Comparison of ENCODE assay signal across 14 mouse cellular contexts in the genomic region with DNA sequence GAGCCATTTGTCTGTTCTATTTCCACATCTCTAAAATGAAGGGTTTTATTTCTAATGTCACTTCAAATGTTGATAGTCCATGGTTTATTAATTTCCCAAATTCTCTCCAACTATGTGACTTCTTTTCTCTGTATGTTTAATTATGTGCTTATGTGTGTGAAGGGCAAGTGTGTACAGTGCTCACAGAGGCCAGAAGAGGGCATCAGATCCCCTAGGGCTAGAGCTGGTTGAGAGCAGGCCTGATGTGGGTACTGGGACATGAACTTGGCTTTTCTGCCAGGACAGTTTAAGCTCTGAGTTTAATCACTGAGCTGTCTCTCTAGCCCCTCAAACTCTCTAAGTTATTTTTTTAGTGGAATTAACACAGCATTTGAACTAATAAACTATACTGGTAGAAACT. TPM values are rescaled to one million over a fixed set of nuclear protein-coding genes. Genes with fewer than 3 reads are reported as not detected.
DNase-seq lines count a peak whose midpoint lies in the region; ATAC-seq and TF ChIP-seq lines count a peak whose summit lies in the region.
"Had no signal": no experiment of that assay in that cellular context is flagged by ENCODE, and none has a peak within 500 bp of the region (broad histone marks: within the 10 kb centered on the region; RNA-seq: fewer than 3 reads in every experiment).

No protein-coding gene starts in this region.

- H3K36me3 ChIP-seq in kidney, postnatal 0 days (ENCODE audit: insufficient read depth, low read length) = no peaks in the 10 kb centered on the region
- H3K36me3 ChIP-seq in kidney, embryonic 16.5 days (ENCODE audit: insufficient read depth, low read length) = peaks cover 8% of the 10 kb centered on the region; the same call in 1 of the 2 replicates
- H3K36me3 ChIP-seq in midbrain, postnatal 0 days (ENCODE audit: insufficient read depth, low read length) = peaks cover 57% of the 10 kb centered on the region
- H3K36me3 ChIP-seq in midbrain, embryonic 11.5 days (ENCODE audit: control insufficient read depth, insufficient read depth, low read length) = peaks cover 5% of the 10 kb centered on the region; the same call in 1 of the 2 replicates
- H3K36me3 ChIP-seq: intestine, embryonic 15.5 days; liver, embryonic 15.5 days had no signal

- H3K9ac ChIP-seq in kidney, postnatal 0 days (ENCODE audit: low read depth, low read length) = no peak overlapping the region
- no peak overlapping the region for H3K9ac ChIP-seq in kidney, embryonic 16.5 days (replicated peaks; ENCODE audit: low read length)
- no peak overlapping the region for H3K9ac ChIP-seq in midbrain, postnatal 0 days (replicated peaks; ENCODE audit: low read length, poor library complexity, severe bottlenecking)
- H3K9ac ChIP-seq in midbrain, embryonic 11.5 days (ENCODE audit: low read length) = no peak overlapping the region
- H3K9ac ChIP-seq: intestine, embryonic 15.5 days; liver, embryonic 15.5 days; midbrain, embryonic 12.5 days had no signal

- no peaks in the 10 kb centered on the region for H3K9me3 ChIP-seq in kidney, postnatal 0 days (replicated peaks; ENCODE audit: low read length)
- no peaks in the 10 kb centered on the region for H3K9me3 ChIP-seq in kidney, embryonic 16.5 days (ENCODE audit: low read length)
- no peaks in the 10 kb centered on the region for H3K9me3 ChIP-seq in midbrain, postnatal 0 days (ENCODE audit: low read length)
- H3K9me3 ChIP-seq in midbrain, embryonic 11.5 days (ENCODE audit: control insufficient read depth, low read length) = no peaks in the 10 kb centered on the region
- H3K9me3 ChIP-seq: intestine, embryonic 15.5 days; liver, embryonic 15.5 days; midbrain, embryonic 12.5 days had no signal

- H3K4me2 ChIP-seq in kidney, postnatal 0 days (ENCODE audit: low read length) = no peak overlapping the region
- no peak overlapping the region for H3K4me2 ChIP-seq in kidney, embryonic 16.5 days (replicated peaks; ENCODE audit: low read depth, low read length)
- no peak overlapping the region for H3K4me2 ChIP-seq in midbrain, postnatal 0 days (ENCODE audit: low read depth, low read length, poor library complexity, severe bottlenecking)
- no peak overlapping the region for H3K4me2 ChIP-seq in midbrain, embryonic 11.5 days
- H3K4me2 ChIP-seq: intestine, embryonic 15.5 days; liver, embryonic 15.5 days; midbrain, embryonic 12.5 days had no signal

- H3K4me3 ChIP-seq in kidney, postnatal 0 days (replicated peaks; ENCODE audit: low read depth, low read length) = no peak overlapping the region
- H3K4me3 ChIP-seq in kidney, embryonic 16.5 days (ENCODE audit: low read length) = no peak overlapping the region
- H3K4me3 ChIP-seq in midbrain, postnatal 0 days (ENCODE audit: low read depth, low read length) = no peak overlapping the region
- H3K4me3 ChIP-seq in midbrain, embryonic 11.5 days (ENCODE audit: low read depth, low read length) = no peak overlapping the region
- H3K4me3 ChIP-seq: intestine, embryonic 15.5 days; liver, embryonic 15.5 days; midbrain, embryonic 12.5 days had no signal

- H3K4me1 ChIP-seq in kidney, postnatal 0 days (replicated peaks; ENCODE audit: insufficient read depth, low read length) = no peaks in the 10 kb centered on the region
- H3K4me1 ChIP-seq in kidney, embryonic 16.5 days (ENCODE audit: insufficient read depth, low read length) = no peaks in the 10 kb centered on the region
- no peaks in the 10 kb centered on the region for H3K4me1 ChIP-seq in midbrain, postnatal 0 days (ENCODE audit: insufficient read depth, low read length)
- no peaks in the 10 kb centered on the region for H3K4me1 ChIP-seq in midbrain, embryonic 11.5 days (ENCODE audit: control insufficient read depth, insufficient read depth, low read length)
- H3K4me1 ChIP-seq: intestine, embryonic 15.5 days; liver, embryonic 15.5 days; midbrain, embryonic 12.5 days had no signal

- TF ChIP-seq CTCF in kidney, postnatal 0 days (IDR thresholded peaks at IDR 0.05; ENCODE audit: low read depth) = peak; percentile 58
- TF ChIP-seq CTCF in midbrain, postnatal 0 days (IDR thresholded peaks at IDR 0.05) = peak; percentile 49

- peak; percentile 5 for DNase-seq in adrenal gland, postnatal 10 days
- no peak for DNase-seq in adrenal gland, postnatal 14 days
- DNase-seq in kidney, postnatal 0 days (ENCODE audit: low spot score) = no peak
- no peak for DNase-seq in midbrain, postnatal 0 days (ENCODE audit: low spot score)
- no peak for DNase-seq in midbrain, embryonic 11.5 days (ENCODE audit: low spot score, missing footprints)
- no peak for DNase-seq in urinary bladder, adult 18-20 months (ENCODE audit: low spot score in 2 of 2)
- DNase-seq in thymus, adult 18-20 months = no peak
- DNase-seq: heart, postnatal 14 days had no signal

- no peak for ATAC-seq in kidney, postnatal 0 days (replicated peaks; ENCODE audit: low FRiP score, low read depth)
- no peak for ATAC-seq in kidney, embryonic 16.5 days (ENCODE audit: low FRiP score, low TSS enrichment)
- ATAC-seq in midbrain, postnatal 0 days (ENCODE audit: low FRiP score) = no peak
- no peak for ATAC-seq in midbrain, embryonic 11.5 days (ENCODE audit: low FRiP score)
- ATAC-seq: intestine, embryonic 15.5 days had no signal

- H3K27me3 ChIP-seq in kidney, postnatal 0 days (ENCODE audit: insufficient read depth, low read length) = no peaks in the 10 kb centered on the region
- no peaks in the 10 kb centered on the region for H3K27me3 ChIP-seq in kidney, embryonic 16.5 days (ENCODE audit: insufficient read depth, low read length)
- no peaks in the 10 kb centered on the region for H3K27me3 ChIP-seq in midbrain, postnatal 0 days (ENCODE audit: insufficient read depth, low read length)
- H3K27me3 ChIP-seq in midbrain, embryonic 11.5 days (ENCODE audit: control insufficient read depth, insufficient read depth, low read length) = no peaks in the 10 kb centered on the region
- H3K27me3 ChIP-seq: intestine, embryonic 15.5 days; liver, embryonic 15.5 days; midbrain, embryonic 12.5 days had no signal

- H3K27ac ChIP-seq in kidney, postnatal 0 days = no peak overlapping the region
- no peak overlapping the region for H3K27ac ChIP-seq in kidney, embryonic 16.5 days (ENCODE audit: low read length)
- no peak overlapping the region for H3K27ac ChIP-seq in midbrain, postnatal 0 days (ENCODE audit: low read depth, low read length)
- H3K27ac ChIP-seq in midbrain, embryonic 11.5 days (ENCODE audit: low read depth, low read length) = no peak overlapping the region
- H3K27ac ChIP-seq: intestine, embryonic 15.5 days; liver, embryonic 15.5 days; midbrain, embryonic 12.5 days had no signal

RNA-seq across cellular contexts. Expression of gene Lrrc49, which starts 13.2 kb away (rescaled TPM):
- total RNA-seq in adrenal gland, postnatal 10 days (2021) = 10 to 100 TPM; 19.6 to 25.1 TPM
- total RNA-seq in adrenal gland, postnatal 14 days (2021) = 21.0 and 24.2 TPM in 2 replicates
- 12.3 and 13.1 TPM in 2 replicates for polyA plus RNA-seq in kidney, postnatal 0 days (2015; fragmentation: Nextera tagmentation; extraction: Ambion mirVana)
- polyA plus RNA-seq in kidney, embryonic 16.5 days (2015; fragmentation: Nextera tagmentation; extraction: Ambion mirVana) = 15.8 and 16.7 TPM in 2 replicates
- 79.2 and 86.5 TPM in 2 replicates for total RNA-seq in midbrain, postnatal 0 days (2014; rRNA removed)
- polyA plus RNA-seq in midbrain, postnatal 0 days (2015; fragmentation: Nextera tagmentation; extraction: Ambion mirVana) = 69.2 and 72.0 TPM in 2 replicates
- 51.6 and 56.0 TPM in 2 replicates for polyA plus RNA-seq in midbrain, embryonic 11.5 days (2014; fragmentation: Nextera tagmentation; extraction: Ambion mirVana)

RNA-seq across cellular contexts. Expression of gene Larp6, which starts 38.0 kb away (rescaled TPM):
- 1 to 10 TPM; 2.3 to 2.6 TPM for total RNA-seq in adrenal gland, postnatal 10 days (2021)
- 2.3 and 2.7 TPM in 2 replicates for total RNA-seq in adrenal gland, postnatal 14 days (2021)
- polyA plus RNA-seq in kidney, postnatal 0 days (2015; fragmentation: Nextera tagmentation; extraction: Ambion mirVana) = 2.1 and 2.4 TPM in 2 replicates
- polyA plus RNA-seq in kidney, embryonic 16.5 days (2015; fragmentation: Nextera tagmentation; extraction: Ambion mirVana) = 1.6 and 1.7 TPM in 2 replicates
- total RNA-seq in midbrain, postnatal 0 days (2014; rRNA removed) = 37.3 and 42.6 TPM in 2 replicates
- polyA plus RNA-seq in midbrain, postnatal 0 days (2015; fragmentation: Nextera tagmentation; extraction: Ambion mirVana) = 30.4 and 31.4 TPM in 2 replicates
- 2.5 and 2.9 TPM in 2 replicates for polyA plus RNA-seq in midbrain, embryonic 11.5 days (2014; fragmentation: Nextera tagmentation; extraction: Ambion mirVana)
- total RNA-seq: common myeloid progenitor, adult 5-6 weeks; granulocyte monocyte progenitor cell, adult 5-6 weeks had no signal
